Mouse (Mus musculus) MEL (cell line): Measurements from ENCODE around the gene Ccdc120. TPM values are rescaled to one million over a fixed set of nuclear protein-coding genes. Genes with fewer than 3 reads are reported as not detected.

Source experiments
- DNase-seq: peaks from one replicate; pipeline ENCODE4 v3.0.0; 2011; ENCODE audit warnings: low read depth, low spot score
- H3K27ac ChIP-seq: 2 replicates; pipeline ENCODE4 v1.5.1; 2012; ENCODE audit warnings: low read depth, mild to moderate bottlenecking, control low read depth, low read length, moderate library complexity; ENCODE audit not compliant: control insufficient read depth
- H3K27me3 ChIP-seq, 2 experiments: fragments of 150-350 bp in 1 of 2; sonication (generic) in 1 of 2; 2 replicates each; pipeline ENCODE4 v1.6.1; 2012; ENCODE audit warnings: low read length in 2 of 2, mild to moderate bottlenecking in 2 of 2, improper control_type of control experiment in 1 of 2, moderate library complexity in 1 of 2; ENCODE audit not compliant: insufficient read depth in 2 of 2, control insufficient read depth in 1 of 2
- H3K36me3 ChIP-seq, 2 experiments: 2 replicates each; pipeline ENCODE4 v1.6.1; 2012 to 2014; ENCODE audit warnings: low read length in 2 of 2, improper control_type of control experiment in 1 of 2, inconsistent platforms in 1 of 2, mild to moderate bottlenecking in 1 of 2; ENCODE audit not compliant: insufficient read depth in 2 of 2, control insufficient read depth in 1 of 2
- H3K4me1 ChIP-seq, 2 experiments: fragments of 150-350 bp in 1 of 2; sonication (generic) in 1 of 2; 2 replicates each; pipeline ENCODE4 v1.6.1; 2012; ENCODE audit warnings: low read length in 2 of 2, improper control_type of control experiment in 1 of 2, mild to moderate bottlenecking in 1 of 2; ENCODE audit not compliant: insufficient read depth in 2 of 2, control insufficient read depth in 1 of 2
- H3K4me3 ChIP-seq, 2 experiments: fragments of 150-350 bp in 1 of 2; sonication (generic) in 1 of 2; 2 replicates each; pipeline ENCODE4 v1.5.1; 2012; ENCODE audit warnings: low read depth in 2 of 2, low read length in 2 of 2, mild to moderate bottlenecking in 2 of 2, moderate library complexity in 2 of 2, control low read depth in 1 of 2, improper control_type of control experiment in 1 of 2; ENCODE audit not compliant: control insufficient read depth in 1 of 2, insufficient read depth in 1 of 2
- H3K79me2 ChIP-seq: 2 replicates; pipeline ENCODE4 v1.6.1; 2012; ENCODE audit warnings: mild to moderate bottlenecking, low read length, moderate library complexity; ENCODE audit not compliant: control insufficient read depth, poor library complexity, insufficient read depth
- H3K9ac ChIP-seq: 2 replicates; pipeline ENCODE4 v1.6.1; 2012; ENCODE audit warnings: low read depth, mild to moderate bottlenecking, control low read depth, low read length, moderate library complexity; ENCODE audit not compliant: control insufficient read depth, poor library complexity, severe bottlenecking
- H3K9me3 ChIP-seq: fragments of 150-350 bp; sonication (generic); replicated peaks from 2 replicates; pipeline ENCODE4 v1.6.1; 2012; ENCODE audit warnings: mild to moderate bottlenecking, low read length, improper control_type of control experiment, moderate library complexity; ENCODE audit not compliant: insufficient read depth
- CTCF ChIP-seq, 3 experiments: IDR thresholded peaks in 2 of 3; conservative IDR thresholded peaks in 1 of 3; 2 replicates each; pipeline ENCODE4 v1.5.1; 2011 to 2012; ENCODE audit warnings: low read length in 3 of 3, low read depth in 2 of 3, mild to moderate bottlenecking in 2 of 3, improper control_type of control experiment in 1 of 3, inconsistent platforms in 1 of 3, mixed read lengths in 1 of 3, moderate library complexity in 1 of 3; ENCODE audit not compliant: control insufficient read depth in 1 of 3, insufficient read depth in 1 of 3, poor library complexity in 1 of 3, severe bottlenecking in 1 of 3
- HCFC1 ChIP-seq: IDR thresholded peaks from 2 replicates; pipeline ENCODE4 v1.6.1; 2012; ENCODE audit warnings: low read depth, mild to moderate bottlenecking, inconsistent platforms, low read length, improper control_type of control experiment, moderate library complexity
- KAT2A ChIP-seq: conservative IDR thresholded peaks from 2 replicates; pipeline ENCODE4 v1.6.1; 2012; ENCODE audit warnings: low read depth, low read length, improper control_type of control experiment, inconsistent platforms
- MAX ChIP-seq: IDR thresholded peaks from 2 replicates; pipeline ENCODE4 v1.6.1; 2011; ENCODE audit warnings: low read length, improper control_type of control experiment
- MEF2A ChIP-seq: IDR thresholded peaks from 2 replicates; pipeline ENCODE4 v1.6.1; 2014; ENCODE audit warnings: low read depth, mild to moderate bottlenecking, inconsistent platforms, low read length, improper control_type of control experiment; ENCODE audit not compliant: poor library complexity, insufficient replicate concordance, severe bottlenecking; ENCODE audit errors: extremely low read depth
- NELFE ChIP-seq: IDR thresholded peaks from 2 replicates; pipeline ENCODE4 v1.6.1; 2011; ENCODE audit warnings: low read depth, low read length, improper control_type of control experiment
- RAD21 ChIP-seq: IDR thresholded peaks from 2 replicates; pipeline ENCODE4 v1.6.1; 2011; ENCODE audit warnings: mild to moderate bottlenecking, low read depth, low read length, improper control_type of control experiment
- SIN3A ChIP-seq: IDR thresholded peaks from 2 replicates; pipeline ENCODE4 v1.6.1; 2012; ENCODE audit warnings: low read length, improper control_type of control experiment, inconsistent platforms
- TBP ChIP-seq: IDR thresholded peaks from 2 replicates; pipeline ENCODE4 v1.8.0; 2011; ENCODE audit warnings: low read depth, low read length, improper control_type of control experiment
- USF1 ChIP-seq: IDR thresholded peaks from 2 replicates; pipeline ENCODE4 v1.6.1; 2014; ENCODE audit warnings: low read depth, mild to moderate bottlenecking, inconsistent platforms, low read length, improper control_type of control experiment, moderate library complexity
- ZC3H11A ChIP-seq: IDR thresholded peaks from 2 replicates; pipeline ENCODE4 v1.6.1; 2012; ENCODE audit warnings: low read depth, mild to moderate bottlenecking, inconsistent platforms, low read length, improper control_type of control experiment
- ZMIZ1 ChIP-seq: IDR thresholded peaks from 2 replicates; pipeline ENCODE4 v1.6.1; 2012; ENCODE audit warnings: low read depth, mild to moderate bottlenecking, inconsistent platforms, low read length, improper control_type of control experiment, moderate library complexity
- ZNF384 ChIP-seq: IDR thresholded peaks from 2 replicates; pipeline ENCODE4 v1.6.1; 2012; ENCODE audit warnings: low read depth, mild to moderate bottlenecking, inconsistent platforms, low read length, improper control_type of control experiment
- polyA plus RNA-seq, 2 experiments: library from polyadenylated mRNA; stranded (reverse) in 1 of 2; unstranded in 1 of 2; fragments of >175 nt in 1 of 2; fragments of >200 nt in 1 of 2; gene quantifications; 2 replicates each; pipeline versions ENCODE4 v1.2.1 to v1.2.4; 2012; ENCODE audit warnings: low replicate concordance in 2 of 2, low read depth in 1 of 2; ENCODE audit not compliant: insufficient read length in 2 of 2, insufficient read depth in 1 of 2, missing spikeins in 1 of 2
- total RNA-seq: library from RNA; depleted of rRNA; stranded (reverse); fragments of 300-350 nt; gene quantifications from 2 replicates; pipeline ENCODE4 v1.2.3, GENCODE M21; 2012

Ccdc120 gene
- total and polyA plus RNA-seq, 3 experiments, result 3.9 to 12.2 TPM; not detected in 1

DNA sequence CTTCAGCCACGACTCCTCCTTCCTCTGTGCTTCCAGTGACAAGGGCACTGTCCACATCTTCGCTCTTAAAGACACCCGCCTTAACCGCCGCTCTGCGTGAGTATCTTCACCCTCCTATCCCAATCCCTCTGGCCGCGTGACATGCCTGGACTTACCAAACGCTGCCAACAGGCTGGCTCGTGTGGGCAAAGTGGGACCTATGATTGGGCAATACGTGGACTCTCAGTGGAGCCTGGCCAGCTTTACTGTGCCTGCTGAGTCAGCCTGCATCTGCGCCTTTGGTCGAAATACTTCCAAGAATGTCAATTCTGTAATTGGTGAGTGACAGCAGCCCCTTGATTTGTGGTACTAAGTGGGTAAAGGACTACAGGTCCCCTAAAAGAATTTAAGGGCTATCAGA, 23.5 kb downstream of the Ccdc120 start:
- Histone ChIP-seq H3K9me3 (no peaks in the 10 kb centered on the region), H3K36me3 (no peaks in the 10 kb centered on the region), H3K4me1 (peaks cover 3 to 16% of the 10 kb centered on the region in 2 experiments; a peak in 3 of 4 replicates), H3K4me3 (no peak overlapping the region), H3K27ac (no peak overlapping the region)
- TF ChIP-seq HCFC1 (no peak), RAD21 (no peak)
- TF ChIP-seq, all 39 proteins: peak for 0
- H3K9ac ChIP-seq, result no peak overlapping the region
- peaks cover 6% of the 10 kb centered on the region for H3K79me2 ChIP-seq
- no peak for DNase-seq
- no peaks in the 10 kb centered on the region for H3K27me3 ChIP-seq

DNA sequence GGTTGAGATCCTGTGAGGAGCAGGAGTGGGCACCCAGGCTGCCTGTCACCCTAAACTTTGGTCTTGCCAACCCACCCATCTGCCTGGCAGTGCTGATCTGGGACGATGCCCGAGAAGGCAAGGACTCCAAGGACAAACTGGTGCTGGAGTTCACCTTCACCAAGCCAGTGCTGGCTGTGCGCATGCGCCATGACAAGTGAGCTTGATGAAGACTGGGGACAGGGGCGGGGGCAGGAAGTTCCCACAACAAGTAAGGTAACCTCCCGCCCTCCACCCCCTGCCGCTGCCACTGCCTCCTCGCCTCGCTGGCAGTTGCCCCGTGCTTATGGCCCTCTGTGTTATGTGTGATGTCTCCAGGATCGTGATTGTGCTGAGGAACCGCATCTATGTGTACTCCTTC, 24.9 kb downstream of the Ccdc120 start:
- no peaks in the 10 kb centered on the region for H3K27me3 ChIP-seq
- H3K9ac ChIP-seq, result no peak overlapping the region
- no peak for DNase-seq
- H3K4me3 ChIP-seq, result no peak overlapping the region
- H3K4me1 ChIP-seq, result peaks cover 3 to 16% of the 10 kb centered on the region in 2 experiments; a peak in 3 of 4 replicates
- H3K36me3 ChIP-seq, result no peaks in the 10 kb centered on the region
- no peak overlapping the region for H3K27ac ChIP-seq
- TF ChIP-seq CTCF (IDR thresholded peaks at IDR 0.05 in 2 of 3, conservative IDR thresholded peaks at IDR 0.05 in 1 of 3; ENCODE audit: control insufficient read depth in 1 of 3, insufficient read depth in 1 of 3, low read depth in 2 of 3, low read length in 3 of 3, poor library complexity in 1 of 3, severe bottlenecking in 1 of 3) (no peak), TBP (no peak), ZMIZ1 (no peak), USF1 (no peak), MEF2A (no peak), KAT2A (no peak), ZC3H11A (no peak), SIN3A (no peak), MAX (no peak)
- H3K9me3 ChIP-seq, result no peaks in the 10 kb centered on the region
- H3K79me2 ChIP-seq, result peaks cover 6% of the 10 kb centered on the region

GRCm38 (mm10) chrX:7724135-7724534, 26.6 kb downstream of the Ccdc120 start:
- Histone ChIP-seq H3K9ac (no peak overlapping the region), H3K4me3 (no peak overlapping the region), H3K9me3 (no peaks in the 10 kb centered on the region), H3K27ac (no peak overlapping the region), H3K36me3 (no peaks in the 10 kb centered on the region), H3K27me3 (no peaks in the 10 kb centered on the region), H3K4me1 (peaks cover 3 to 14% of the 10 kb centered on the region in 2 experiments; a peak in 3 of 4 replicates), H3K79me2 (peaks cover 6% of the 10 kb centered on the region)
- no peak for DNase-seq
- TF ChIP-seq TBP, result no peak
- TF ChIP-seq USF1, result no peak
- no peak for TF ChIP-seq HCFC1
- no peak for TF ChIP-seq NELFE
- no peak for TF ChIP-seq ZNF384
